Mouse (Mus musculus): ENCODE results near the gene Apoc1. TPM values are rescaled to one million over a fixed set of nuclear protein-coding genes. Genes with fewer than 3 reads are reported as not detected.

The Apoc1 gene
- polyA plus RNA-seq (2015; fragmentation: Nextera tagmentation; extraction: Ambion mirVana): 259 and 269 TPM in 2 replicates

GRCm38 (mm10) chr7:19691873-19692865 is at the start of gene Apoc1:
Apoc1 (minus strand) TSS chr7:19692660.

DNA sequence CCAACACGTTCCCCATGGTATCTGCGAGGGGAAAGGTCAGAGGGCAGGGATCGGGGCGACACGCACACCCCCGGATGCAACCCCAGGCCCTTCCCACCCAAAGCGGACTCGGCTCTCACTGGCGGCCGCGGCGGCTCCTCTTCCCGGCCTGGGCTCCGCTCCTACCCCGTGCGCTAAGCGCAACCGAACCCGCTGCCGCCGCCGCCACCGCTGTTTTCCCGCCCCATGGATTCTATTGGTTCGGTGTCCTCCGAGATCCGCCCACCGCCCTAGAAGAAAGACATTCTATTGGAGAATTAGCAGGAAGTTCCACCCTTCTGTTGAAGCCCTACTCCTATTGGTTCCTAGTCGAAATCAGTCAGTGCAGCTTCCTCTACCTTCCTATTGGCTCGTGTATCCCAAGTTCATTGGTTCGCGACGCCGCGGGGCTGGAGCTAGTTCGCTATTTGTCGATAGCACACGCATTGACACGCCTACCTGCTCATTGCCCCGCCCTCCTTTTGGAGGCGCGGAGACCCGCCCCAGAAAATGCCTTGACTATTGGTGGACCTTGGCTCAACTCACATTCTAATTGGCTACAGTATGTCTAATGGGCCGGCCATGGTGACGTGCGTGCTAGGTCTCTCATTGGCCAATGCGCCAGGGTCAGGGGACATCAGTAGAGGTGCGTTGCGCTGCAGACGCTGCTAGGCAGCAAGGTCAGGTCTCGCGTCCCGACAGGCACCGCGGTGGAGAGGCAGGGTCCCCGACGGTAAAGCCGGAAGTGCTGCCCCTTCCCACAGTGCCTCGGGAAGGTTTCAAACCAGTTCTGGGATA is 23.0 kb upstream of the Apoc1 start, which contains the start of gene Tomm40:
Gene Tomm40 (minus strand): TSS at position 200 of the 816 bp plus-strand sequence.

GRCm38 (mm10) chr7:19698907-19699826 is 6.7 kb upstream of the Apoc1 start, which contains the start of gene Apoe:
Apoe (minus strand) TSS chr7:19699188.

GRCm38 (mm10) chr7:19681202-19681694 is 11.2 kb downstream of the Apoc1 start, which contains the start of the genes Gm44805 and Apoc4:
Gm44805 (minus strand) TSS chr7:19681423.
Apoc4 (minus strand) TSS chr7:19681479.

DNA sequence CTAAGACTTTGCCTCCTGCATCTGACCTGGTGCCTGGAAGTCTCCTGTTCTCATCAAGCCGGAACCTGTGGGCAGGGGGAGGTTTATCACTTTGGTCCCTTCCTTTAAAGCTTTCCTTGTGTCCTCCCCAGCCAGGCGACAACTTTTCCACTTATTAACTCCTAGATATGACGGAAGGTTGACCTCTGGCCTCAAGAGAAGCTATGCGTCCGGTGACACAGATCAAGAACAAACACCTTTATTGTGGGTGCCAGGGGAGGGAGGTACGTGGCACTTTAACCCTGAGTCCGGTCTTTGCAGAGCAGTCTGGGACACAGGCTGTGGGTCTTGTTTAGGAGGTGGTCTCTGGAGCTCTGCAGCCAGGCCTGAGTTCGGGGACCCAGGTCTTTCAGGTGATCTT is 14.6 kb downstream of the Apoc1 start, which contains the start of gene Apoc2:
Gene Apoc2 (minus strand): TSS at position 70 of the 400 bp plus-strand sequence.

GRCm38 (mm10) chr7:19664955-19665841 is 27.3 kb downstream of the Apoc1 start, which contains the start of gene Clptm1:
Clptm1 (minus strand) TSS chr7:19665033.

Other genes starting within 250 kb of the Apoc1 start
- 8.1 and 10.4 TPM in 2 replicates for gene Mark4, start 233.8 kb downstream of the Apoc1 start, polyA plus RNA-seq (2015; fragmentation: Nextera tagmentation; extraction: Ambion mirVana)
- 2.6 and 5.1 TPM in 2 replicates for gene Exoc3l2, start 229.3 kb downstream of the Apoc1 start, polyA plus RNA-seq (2015; fragmentation: Nextera tagmentation; extraction: Ambion mirVana)
- gene Bloc1s3, start 184.3 kb downstream of the Apoc1 start, polyA plus RNA-seq (2015; fragmentation: Nextera tagmentation; extraction: Ambion mirVana): 4.9 and 6.2 TPM in 2 replicates
- gene Trappc6a, start 184.3 kb downstream of the Apoc1 start, polyA plus RNA-seq (2015; fragmentation: Nextera tagmentation; extraction: Ambion mirVana): 129 and 139 TPM in 2 replicates
- gene Nkpd1, start 174.8 kb downstream of the Apoc1 start, polyA plus RNA-seq (2015; fragmentation: Nextera tagmentation; extraction: Ambion mirVana): 0.06 TPM in 1 of 2 replicates, not detected in the other
- gene Ppp1r37, start 129.6 kb downstream of the Apoc1 start, polyA plus RNA-seq (2015; fragmentation: Nextera tagmentation; extraction: Ambion mirVana): 19.5 and 22.1 TPM in 2 replicates
- 0.33 TPM in 1 of 2 replicates, not detected in the other for gene Zfp296, start 115.4 kb downstream of the Apoc1 start, polyA plus RNA-seq (2015; fragmentation: Nextera tagmentation; extraction: Ambion mirVana)
- 154 and 169 TPM in 2 replicates for gene Gemin7, start 115.1 kb downstream of the Apoc1 start, polyA plus RNA-seq (2015; fragmentation: Nextera tagmentation; extraction: Ambion mirVana)
- gene Clasrp, start 88.2 kb downstream of the Apoc1 start, polyA plus RNA-seq (2015; fragmentation: Nextera tagmentation; extraction: Ambion mirVana): 22.1 and 32.9 TPM in 2 replicates
- 14.3 and 18.7 TPM in 2 replicates for gene Relb, start 63.2 kb downstream of the Apoc1 start, polyA plus RNA-seq (2015; fragmentation: Nextera tagmentation; extraction: Ambion mirVana)
- 76.8 and 122 TPM in 2 replicates for gene Clptm1, start 27.6 kb downstream of the Apoc1 start, polyA plus RNA-seq (2015; fragmentation: Nextera tagmentation; extraction: Ambion mirVana)
- gene Apoc2, start 14.7 kb downstream of the Apoc1 start, polyA plus RNA-seq (2015; fragmentation: Nextera tagmentation; extraction: Ambion mirVana): 46.6 and 129 TPM in 2 replicates
- gene Gm44805, start 11.2 kb downstream of the Apoc1 start, polyA plus RNA-seq (2015; fragmentation: Nextera tagmentation; extraction: Ambion mirVana): 21.0 and 40.0 TPM in 2 replicates
- gene Apoc4, start 11.2 kb downstream of the Apoc1 start, polyA plus RNA-seq (2015; fragmentation: Nextera tagmentation; extraction: Ambion mirVana): 243 and 317 TPM in 2 replicates
- gene Apoe, start 6.5 kb upstream of the Apoc1 start, polyA plus RNA-seq (2015; fragmentation: Nextera tagmentation; extraction: Ambion mirVana): 1,447 and 1,846 TPM in 2 replicates
- gene Tomm40, start 22.8 kb upstream of the Apoc1 start, polyA plus RNA-seq (2015; fragmentation: Nextera tagmentation; extraction: Ambion mirVana): 70.2 and 118 TPM in 2 replicates
- gene Nectin2, start 57.8 kb upstream of the Apoc1 start, polyA plus RNA-seq (2015; fragmentation: Nextera tagmentation; extraction: Ambion mirVana): 53.2 and 64.0 TPM in 2 replicates
- 57.6 and 58.9 TPM in 2 replicates for gene Bcam, start 78.4 kb upstream of the Apoc1 start, polyA plus RNA-seq (2015; fragmentation: Nextera tagmentation; extraction: Ambion mirVana)
- 0.65 and 1.3 TPM in 2 replicates for gene Cblc, start 104.1 kb upstream of the Apoc1 start, polyA plus RNA-seq (2015; fragmentation: Nextera tagmentation; extraction: Ambion mirVana)
- 4.0 and 5.9 TPM in 2 replicates for gene Bcl3, start 130.1 kb upstream of the Apoc1 start, polyA plus RNA-seq (2015; fragmentation: Nextera tagmentation; extraction: Ambion mirVana)
- 0.18 and 0.55 TPM in 2 replicates for gene Gm19345, start 159.3 kb upstream of the Apoc1 start, polyA plus RNA-seq (2015; fragmentation: Nextera tagmentation; extraction: Ambion mirVana)
- not detected in 2 replicates for gene Ceacam16, start 168.6 kb upstream of the Apoc1 start, polyA plus RNA-seq (2015; fragmentation: Nextera tagmentation; extraction: Ambion mirVana)
- gene Ceacam19, start 195.3 kb upstream of the Apoc1 start, polyA plus RNA-seq (2015; fragmentation: Nextera tagmentation; extraction: Ambion mirVana): not detected in 2 replicates
- 6.0 and 10.1 TPM in 2 replicates for gene Pvr, start 228.5 kb upstream of the Apoc1 start, polyA plus RNA-seq (2015; fragmentation: Nextera tagmentation; extraction: Ambion mirVana)